Mouse (Mus musculus) lung, embryonic 14.5 days (tissue): ENCODE data around the gene Asna1. TPM values are rescaled to one million over a fixed set of nuclear protein-coding genes. Genes with fewer than 3 reads are reported as not detected.

Experiments used
- ATAC-seq: fragments of 200-750 bp; cut with Nextera tagmentation; 2 replicates; pipeline ENCODE4 v1.8.0; 2017; ENCODE audit warnings: mild to moderate bottlenecking, moderate TSS enrichment, moderate library complexity; ENCODE audit not compliant: insufficient read depth
- DNase-seq: peaks from one replicate; pipeline ENCODE4 v3.0.0-alpha.2; 2015
- H3K27ac ChIP-seq: fragments of 300-500 bp; sonication (generic); 2 replicates; pipeline ENCODE4 v1.5.1; 2014; ENCODE audit warnings: low read depth, mild to moderate bottlenecking, moderate library complexity
- H3K27me3 ChIP-seq: fragments of 300-500 bp; sonication (generic); 2 replicates; pipeline ENCODE4 v1.6.1; 2014; ENCODE audit warnings: low read length, control low read depth; ENCODE audit not compliant: insufficient read depth
- H3K36me3 ChIP-seq: fragments of 300-500 bp; sonication (generic); 2 replicates; pipeline ENCODE4 v1.6.1; 2014; ENCODE audit warnings: control low read depth; ENCODE audit not compliant: insufficient read depth
- H3K4me1 ChIP-seq: fragments of 300-500 bp; sonication (generic); 2 replicates; pipeline ENCODE4 v1.6.1; 2014; ENCODE audit warnings: antibody characterized with exemption, control low read depth; ENCODE audit not compliant: insufficient read depth
- H3K4me2 ChIP-seq: fragments of 300-500 bp; sonication (generic); 2 replicates; pipeline ENCODE4 v1.6.1; 2014; ENCODE audit warnings: mild to moderate bottlenecking
- H3K4me3 ChIP-seq: fragments of 300-500 bp; sonication (generic); 2 replicates; pipeline ENCODE4 v1.5.1; 2014; ENCODE audit warnings: low read depth, low read length
- H3K9ac ChIP-seq: fragments of 300-500 bp; sonication (generic); 2 replicates; pipeline ENCODE4 v1.6.1; 2014
- H3K9me3 ChIP-seq: fragments of 300-500 bp; sonication (generic); 2 replicates; pipeline ENCODE4 v1.6.1; 2016; ENCODE audit warnings: low read depth, low read length, control low read depth
- CTCF ChIP-seq: IDR thresholded peaks from 2 replicates; pipeline ENCODE4 v1.5.1; 2016; ENCODE audit warnings: antibody characterized with exemption, low read depth
- WGBS: fragments of 180-500 bp; shearing (Covaris S2); extraction: QIAGEN DNeasy Blood & Tissue Kit; methylation state at CpG from one replicate; pipeline ENCODE4 v1.1.7; 2014; 5-methylcytosine and 5-hydroxymethylcytosine counted together
- polyA plus RNA-seq: library from polyadenylated mRNA; unstranded; fragments of >200 nt; fragmentation: Nextera tagmentation; extraction: Ambion mirVana; gene quantifications from 2 replicates; pipeline ENCODE4 v1.2.1, GENCODE M21; 2014

Gene Asna1
- polyA plus RNA-seq, 1 experiment from 2014 or later = 98.0 TPM

DNA sequence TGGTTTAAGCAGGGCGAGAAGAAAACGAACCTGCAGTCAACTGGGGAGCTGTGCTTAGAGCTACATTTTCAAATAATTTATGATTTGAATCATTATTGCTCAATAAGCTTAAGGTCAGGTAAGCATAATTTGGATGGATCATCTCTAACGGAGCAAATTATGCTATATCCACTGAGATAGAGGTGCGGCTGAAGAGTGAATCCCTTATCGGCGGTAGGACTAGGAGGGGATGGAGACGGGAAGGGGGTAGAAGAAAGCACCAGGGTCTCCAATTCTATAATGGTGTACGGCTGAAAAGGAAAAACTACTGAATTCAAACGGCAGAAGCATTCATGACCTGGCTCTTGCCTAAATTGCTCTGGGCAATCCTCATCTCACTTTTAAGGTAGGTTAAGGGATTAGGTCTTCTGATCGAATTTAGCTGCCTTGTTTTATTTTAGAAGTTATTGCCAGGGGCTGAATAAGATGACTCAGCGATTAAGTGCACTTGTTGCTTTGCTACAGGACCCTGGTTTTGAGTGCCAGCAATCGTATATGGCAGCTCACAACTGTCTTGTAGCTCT, 10.2 kb upstream of the Asna1 start:
- Histone ChIP-seq H3K4me1 (0 out of 2 replicates have a peak, but pooled peaks cover 16% of the 10 kb centered on the region), H3K27me3 (no peaks in the 10 kb centered on the region), H3K27ac (peak overlapping the region; percentile 100), H3K9me3 (no peaks in the 10 kb centered on the region), H3K4me2 (peak overlapping the region; percentile 93), H3K4me3 (peak overlapping the region; percentile 83), H3K9ac (peak overlapping the region; percentile 90), H3K36me3 (peaks cover 42% of the 10 kb centered on the region)
- DNase-seq = no peak
- TF ChIP-seq CTCF = no peak
- WGBS = 4% methylated on average over 12 of the region's 12 CpGs
- ATAC-seq = no peak

DNA sequence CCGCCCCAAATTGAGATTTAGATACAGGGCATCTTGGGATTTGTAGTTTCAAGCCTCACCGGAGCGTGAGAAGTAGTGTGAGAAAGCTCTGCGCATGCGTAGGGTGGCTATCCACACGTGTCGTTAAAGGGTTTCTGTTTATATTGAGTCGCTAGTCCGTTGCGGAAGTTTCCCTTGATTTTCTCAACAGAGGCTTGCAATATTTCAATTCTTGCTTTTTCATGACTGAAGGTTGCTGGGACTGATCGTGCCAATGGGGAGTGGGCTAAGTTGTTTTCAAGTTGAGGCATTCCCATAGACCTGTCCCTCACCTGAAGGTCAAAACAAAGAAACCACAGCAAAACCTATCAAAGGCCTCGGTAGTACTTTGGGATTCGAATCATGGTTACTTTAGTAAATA, 9.7 kb upstream of the Asna1 start:
- no peaks in the 10 kb centered on the region for H3K27me3 ChIP-seq
- no peaks in the 10 kb centered on the region for H3K9me3 ChIP-seq
- peak overlapping the region; percentile 83 for H3K4me3 ChIP-seq
- H3K9ac ChIP-seq = peak overlapping the region; percentile 90
- peak overlapping the region; percentile 93 for H3K4me2 ChIP-seq
- H3K27ac ChIP-seq = peak overlapping the region; percentile 100; the same call in 1 of the 2 replicates
- under 1% methylated on average over 13 of the region's 13 CpGs for WGBS
- ATAC-seq (no peak), DNase-seq (peak; percentile 95)
- peaks cover 42% of the 10 kb centered on the region for H3K36me3 ChIP-seq
- H3K4me1 ChIP-seq = 0 out of 2 replicates have a peak, but pooled peaks cover 16% of the 10 kb centered on the region
- no peak for TF ChIP-seq CTCF

DNA sequence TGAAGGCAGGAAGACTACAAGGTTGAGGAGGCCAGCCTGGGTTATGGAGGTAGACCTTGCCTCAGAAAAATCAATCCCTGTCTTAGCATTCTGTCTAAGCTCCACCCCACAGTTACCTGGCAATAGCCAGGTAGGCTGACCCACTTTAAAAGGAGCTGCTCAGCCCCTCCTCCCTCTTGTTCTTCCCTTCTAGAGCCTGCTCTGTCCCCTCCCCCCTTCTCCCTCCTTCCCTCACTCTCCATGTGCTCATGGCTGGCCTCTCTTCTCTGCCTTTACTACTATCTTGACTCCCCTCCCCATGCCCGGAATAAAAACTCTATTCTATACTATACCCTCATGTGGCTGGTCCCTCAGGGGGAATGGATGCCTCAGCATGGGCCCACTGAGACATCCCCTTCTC, 8.8 kb upstream of the Asna1 start:
- Histone ChIP-seq H3K4me1 (peaks cover 16% of the 10 kb centered on the region; the same call in 1 of the 2 replicates), H3K4me3 (no peak overlapping the region), H3K27ac (no peak overlapping the region), H3K27me3 (no peaks in the 10 kb centered on the region), H3K36me3 (peaks cover 47% of the 10 kb centered on the region), H3K4me2 (no peak overlapping the region; the same call in 1 of the 2 replicates), H3K9me3 (no peaks in the 10 kb centered on the region), H3K9ac (no peak overlapping the region)
- TF ChIP-seq CTCF = no peak
- ATAC-seq (no peak), DNase-seq (no peak)
- 56% methylated on average over 1 of the region's 1 CpGs for WGBS

DNA sequence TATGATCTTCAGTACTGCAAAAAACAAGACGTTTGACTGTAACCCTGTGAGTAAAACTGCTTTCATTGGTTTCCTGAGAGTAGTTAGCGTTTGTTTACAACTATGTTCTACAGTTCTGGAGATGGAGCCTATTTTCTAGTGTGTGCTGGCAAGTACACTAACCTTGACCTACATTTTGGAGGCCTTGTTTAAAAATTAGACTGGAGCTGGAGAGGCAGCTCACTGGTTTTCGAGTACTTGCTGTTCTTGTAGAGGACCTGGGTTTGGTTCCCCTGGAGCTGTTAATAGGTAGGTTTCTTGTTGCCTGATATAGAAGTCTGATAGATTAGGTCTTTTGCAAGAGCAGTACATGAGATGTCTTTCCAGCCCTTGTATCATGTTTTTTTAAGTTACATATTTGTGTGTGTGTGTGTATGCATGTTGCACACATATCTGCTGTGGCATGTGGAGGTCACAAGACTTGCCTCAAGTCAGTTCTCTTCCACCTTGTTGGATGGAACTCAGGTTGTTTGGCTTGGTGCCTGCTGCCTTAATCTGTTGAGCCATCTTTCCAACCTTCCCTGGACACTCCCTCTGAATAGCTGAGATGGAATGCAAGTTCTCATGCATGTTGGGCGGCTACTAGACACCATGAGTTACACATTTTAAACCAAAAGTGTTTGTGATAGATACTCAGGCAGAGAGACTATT, 7.7 kb upstream of the Asna1 start:
- Histone ChIP-seq H3K4me1 (peaks cover 20% of the 10 kb centered on the region), H3K9me3 (no peaks in the 10 kb centered on the region), H3K27me3 (no peaks in the 10 kb centered on the region), H3K4me3 (no peak overlapping the region), H3K27ac (no peak overlapping the region), H3K4me2 (no peak overlapping the region), H3K9ac (no peak overlapping the region), H3K36me3 (peaks cover 48% of the 10 kb centered on the region)
- WGBS = 78% methylated on average over 4 of the region's 4 CpGs
- TF ChIP-seq CTCF = no peak
- ATAC-seq (no peak), DNase-seq (no peak)

- Histone ChIP-seq H3K27ac (no peak overlapping the region), H3K36me3 (peaks cover 48% of the 10 kb centered on the region), H3K4me3 (peak overlapping the region; percentile 100; the same call in 1 of the 2 replicates), H3K9ac (no peak overlapping the region), H3K27me3 (no peaks in the 10 kb centered on the region), H3K9me3 (no peaks in the 10 kb centered on the region), H3K4me1 (peaks cover 18% of the 10 kb centered on the region), H3K4me2 (peak overlapping the region; percentile 70; the same call in 1 of the 2 replicates)
- no peak for TF ChIP-seq CTCF
- 78% methylated on average over 14 of the region's 14 CpGs for WGBS
- no peak for ATAC-seq
- no peak for DNase-seq
These were observed 4.2 kb upstream of the Asna1 start for GRCm38 (mm10) chr8:85029271-85029670.

DNA sequence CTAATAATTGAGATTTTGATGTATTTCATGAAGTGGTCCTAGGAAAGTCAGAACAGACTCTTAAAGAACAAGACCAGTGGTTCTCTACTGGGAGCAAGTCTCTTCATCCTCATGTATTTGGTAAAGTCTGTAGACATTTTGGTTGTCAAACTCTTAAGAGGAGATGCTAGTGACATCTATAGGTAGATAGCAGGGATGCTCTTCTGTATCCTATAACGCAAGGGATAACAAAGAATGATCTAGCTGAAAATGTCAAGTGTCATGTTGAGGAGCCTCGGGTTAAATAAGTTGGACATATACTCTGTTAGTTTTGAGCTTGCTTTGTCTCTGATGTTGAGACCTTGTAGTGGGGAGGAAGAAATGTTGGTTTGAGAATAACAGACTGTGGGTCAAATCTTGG, 2.8 kb upstream of the Asna1 start:
- 15% methylated on average over 2 of the region's 2 CpGs for WGBS

GRCm38 (mm10) chr8:85027516-85027855, 2.4 kb upstream of the Asna1 start:
- Histone ChIP-seq H3K36me3 (peaks cover 49% of the 10 kb centered on the region), H3K4me1 (peaks cover 19% of the 10 kb centered on the region), H3K4me3 (peak overlapping the region; percentile 100), H3K9me3 (no peaks in the 10 kb centered on the region), H3K27ac (peak overlapping the region; percentile 91), H3K9ac (peak overlapping the region; percentile 99), H3K4me2 (peak overlapping the region; percentile 70), H3K27me3 (no peaks in the 10 kb centered on the region)
- DNase-seq (peak; percentile 39), ATAC-seq (no peak)
- under 1% methylated on average over 13 of the region's 13 CpGs for WGBS
- TF ChIP-seq CTCF = no peak

More for the DNA sequence above, 2.8 kb upstream of the Asna1 start:
- peaks cover 19% of the 10 kb centered on the region for H3K4me1 ChIP-seq
- peak overlapping the region; percentile 70 for H3K4me2 ChIP-seq
- no peaks in the 10 kb centered on the region for H3K27me3 ChIP-seq
- H3K9ac ChIP-seq = peak overlapping the region; percentile 99
- TF ChIP-seq CTCF = no peak
- DNase-seq (no peak), ATAC-seq (no peak)
- peaks cover 49% of the 10 kb centered on the region for H3K36me3 ChIP-seq
- no peaks in the 10 kb centered on the region for H3K9me3 ChIP-seq
- peak overlapping the region; percentile 100 for H3K4me3 ChIP-seq
- H3K27ac ChIP-seq = no peak overlapping the region
